26 mouse cellular contexts compared by ENCODE assay signal in genomic region chr4:114500317-114500716, GRCm38 (mm10).
DNase-seq lines count a peak whose midpoint lies in the region; ATAC-seq and TF ChIP-seq lines count a peak whose summit lies in the region.
"Had no signal": no experiment of that assay in that cellular context is flagged by ENCODE, and none has a peak within 500 bp of the region (broad histone marks: within the 10 kb centered on the region; RNA-seq: fewer than 3 reads in every experiment).

No protein-coding gene starts in this region.

- 71% methylated on average over 7 of the region's 7 CpGs for WGBS in heart, embryonic 16.5 days
- 27% methylated on average over 7 of the region's 7 CpGs for WGBS in kidney, adult 2 months
- 32% methylated on average over 7 of the region's 7 CpGs for WGBS in kidney, embryonic 14.5 days
- 81% methylated on average over 7 of the region's 7 CpGs for WGBS in forebrain, embryonic 14.5 days

- no peak for TF ChIP-seq CTCF in kidney, adult 2 months (conservative IDR thresholded peaks at IDR 0.05; ENCODE audit: insufficient read depth, insufficient read length, low read depth, low read length)

- no peak overlapping the region for H3K9ac ChIP-seq in heart, embryonic 16.5 days (ENCODE audit: low read length)
- H3K9ac ChIP-seq in kidney, embryonic 14.5 days (ENCODE audit: low read depth, low read length) = no peak overlapping the region
- no peak overlapping the region for H3K9ac ChIP-seq in forebrain, embryonic 14.5 days (ENCODE audit: low read length)
- H3K9ac ChIP-seq: heart, embryonic 12.5 days; hindbrain, embryonic 12.5 days; limb, embryonic 12.5 days; liver, embryonic 15.5 days; lung, embryonic 14.5 days; midbrain, embryonic 12.5 days had no signal

- H3K27me3 ChIP-seq in heart, embryonic 16.5 days (ENCODE audit: control insufficient read depth, insufficient read depth, low read length) = no peaks in the 10 kb centered on the region
- no peaks in the 10 kb centered on the region for H3K27me3 ChIP-seq in kidney, adult 2 months (replicated peaks; ENCODE audit: control insufficient read depth, insufficient read depth, low read length)
- H3K27me3 ChIP-seq in kidney, embryonic 14.5 days (ENCODE audit: control insufficient read depth, insufficient read depth, low read length) = no peaks in the 10 kb centered on the region
- H3K27me3 ChIP-seq in forebrain, embryonic 14.5 days (replicated peaks; ENCODE audit: control insufficient read depth, insufficient read depth, low read length) = no peaks in the 10 kb centered on the region
- H3K27me3 ChIP-seq: hindbrain, embryonic 12.5 days; liver, embryonic 15.5 days; midbrain, embryonic 12.5 days had no signal

- H3K4me3 ChIP-seq in heart, embryonic 16.5 days (ENCODE audit: low read length) = no peak overlapping the region
- H3K4me3 ChIP-seq in kidney, adult 2 months (ENCODE audit: insufficient read depth, low read depth, low read length) = no peak overlapping the region
- H3K4me3 ChIP-seq in kidney, embryonic 14.5 days (ENCODE audit: low read length) = no peak overlapping the region
- H3K4me3 ChIP-seq in forebrain, embryonic 14.5 days (ENCODE audit: low read depth, low read length) = no peak overlapping the region
- H3K4me3 ChIP-seq: erythroblast, embryonic 14.5 days; heart, embryonic 12.5 days; hindbrain, embryonic 12.5 days; limb, embryonic 12.5 days; liver, embryonic 15.5 days; midbrain, embryonic 12.5 days; myocyte had no signal

- H3K4me1 ChIP-seq in heart, embryonic 16.5 days (ENCODE audit: control insufficient read depth, insufficient read depth, low read length) = peaks cover 33% of the 10 kb centered on the region
- peaks cover 50% of the 10 kb centered on the region for H3K4me1 ChIP-seq in kidney, adult 2 months (ENCODE audit: control insufficient read depth, insufficient read depth, low read length)
- peaks cover 17% of the 10 kb centered on the region; the same call in 1 of the 2 replicates for H3K4me1 ChIP-seq in kidney, embryonic 14.5 days (ENCODE audit: control insufficient read depth, insufficient read depth, low read length)
- H3K4me1 ChIP-seq in forebrain, embryonic 14.5 days (ENCODE audit: control insufficient read depth, insufficient read depth, low read length) = no peaks in the 10 kb centered on the region
- H3K4me1 ChIP-seq: liver, embryonic 15.5 days had no signal

- H3K27ac ChIP-seq in heart, embryonic 16.5 days (ENCODE audit: low read length) = peak overlapping the region; percentile 81; the same call in 1 of the 2 replicates
- peak overlapping the region; percentile 64; the same call in 1 of the 2 replicates for H3K27ac ChIP-seq in kidney, adult 2 months (ENCODE audit: insufficient read depth, low read depth, low read length)
- no peak overlapping the region for H3K27ac ChIP-seq in kidney, embryonic 14.5 days (ENCODE audit: low read depth, low read length)
- H3K27ac ChIP-seq in forebrain, embryonic 14.5 days (ENCODE audit: low read depth, low read length) = no peak overlapping the region
- H3K27ac ChIP-seq: hindbrain, embryonic 12.5 days; limb, embryonic 12.5 days; liver, embryonic 15.5 days; midbrain, embryonic 12.5 days had no signal

- no peak for ATAC-seq in heart, embryonic 16.5 days (replicated peaks; ENCODE audit: extremely low read depth, insufficient read depth, low FRiP score)
- peak; percentile 36; the same call in 1 of the 2 replicates for ATAC-seq in kidney, embryonic 14.5 days (ENCODE audit: low FRiP score, low TSS enrichment)
- ATAC-seq in forebrain, embryonic 14.5 days = no peak
- ATAC-seq: CD4-positive, CD25-positive, alpha-beta regulatory T cell, adult 4 months; intestine, embryonic 16.5 days had no signal

- H3K9me3 ChIP-seq in heart, embryonic 16.5 days (replicated peaks; ENCODE audit: control insufficient read depth, low read length) = 0 out of 2 replicates have a peak, but pooled peaks cover 3% of the 10 kb centered on the region
- no peaks in the 10 kb centered on the region for H3K9me3 ChIP-seq in kidney, embryonic 14.5 days (ENCODE audit: control insufficient read depth, low read length)
- H3K9me3 ChIP-seq in forebrain, embryonic 14.5 days (replicated peaks; ENCODE audit: control insufficient read depth, low read length) = no peaks in the 10 kb centered on the region
- H3K9me3 ChIP-seq: hindbrain, embryonic 12.5 days; limb, embryonic 12.5 days; liver, embryonic 15.5 days; midbrain, embryonic 12.5 days had no signal

- no peak overlapping the region for H3K4me2 ChIP-seq in heart, embryonic 16.5 days (ENCODE audit: low read depth, low read length)
- H3K4me2 ChIP-seq in kidney, embryonic 14.5 days (replicated peaks; ENCODE audit: low read depth, low read length) = no peak overlapping the region
- H3K4me2 ChIP-seq in forebrain, embryonic 14.5 days (ENCODE audit: low read length) = no peak overlapping the region
- H3K4me2 ChIP-seq: heart, embryonic 12.5 days; hindbrain, embryonic 12.5 days; limb, embryonic 12.5 days; liver, embryonic 15.5 days; lung, embryonic 14.5 days; midbrain, embryonic 12.5 days had no signal

- H3K36me3 ChIP-seq in heart, embryonic 16.5 days (ENCODE audit: control insufficient read depth, insufficient read depth) = no peaks in the 10 kb centered on the region
- H3K36me3 ChIP-seq in kidney, adult 2 months (ENCODE audit: control insufficient read depth, insufficient read depth, low read length) = no peaks in the 10 kb centered on the region; the same call in 1 of the 2 replicates
- H3K36me3 ChIP-seq in kidney, embryonic 14.5 days (ENCODE audit: control insufficient read depth, insufficient read depth, low read length) = no peaks in the 10 kb centered on the region
- no peaks in the 10 kb centered on the region for H3K36me3 ChIP-seq in forebrain, embryonic 14.5 days (ENCODE audit: control insufficient read depth, insufficient read depth, low read length)
- H3K36me3 ChIP-seq: heart, embryonic 12.5 days; hindbrain, embryonic 12.5 days; limb, embryonic 12.5 days; liver, embryonic 15.5 days; midbrain, embryonic 12.5 days had no signal

- TF ChIP-seq POLR2A in kidney, adult 2 months (IDR thresholded peaks at IDR 0.05; ENCODE audit: low read depth, low read length) = no peak

- no peak for DNase-seq in heart, adult 11 months
- peak; percentile 83 for DNase-seq in kidney, adult 2 months
- DNase-seq in kidney, postnatal 25 days = peak; percentile 31 to 71
- DNase-seq in right cerebral cortex, postnatal 10 days (ENCODE audit: low spot score in 2 of 2) = no peak
- no peak for DNase-seq in forebrain, embryonic 14.5 days (ENCODE audit: low spot score)
- DNase-seq: adrenal gland, postnatal 14 days; cerebellum, adult 11 months; cerebellum, adult 9-11 months; gastrocnemius, postnatal 10 days; heart, postnatal 36 days; lung, embryonic 14.5 days; lung, postnatal 14 days; retina, postnatal 1 day; right cerebral cortex, postnatal 25 days; thymus, postnatal 25 days had no signal

Comparison
In these comparisons a context has a peak if more than half of its experiments do, and no peak if none do; other contexts are left out.
1. H3K27ac ChIP-seq: peak in heart, embryonic 16.5 days (single experiment) and kidney, adult 2 months (single experiment); none in kidney, embryonic 14.5 days (single experiment) and forebrain, embryonic 14.5 days (single experiment).
2. DNase-seq: peak in kidney, adult 2 months (single experiment) and kidney, postnatal 25 days (2 of 2); none in heart, adult 11 months (single experiment), right cerebral cortex, postnatal 10 days (0 of 2) and forebrain, embryonic 14.5 days (single experiment).